Mouse (Mus musculus): ENCODE results near the gene Brap.

Brap gene

DNA sequence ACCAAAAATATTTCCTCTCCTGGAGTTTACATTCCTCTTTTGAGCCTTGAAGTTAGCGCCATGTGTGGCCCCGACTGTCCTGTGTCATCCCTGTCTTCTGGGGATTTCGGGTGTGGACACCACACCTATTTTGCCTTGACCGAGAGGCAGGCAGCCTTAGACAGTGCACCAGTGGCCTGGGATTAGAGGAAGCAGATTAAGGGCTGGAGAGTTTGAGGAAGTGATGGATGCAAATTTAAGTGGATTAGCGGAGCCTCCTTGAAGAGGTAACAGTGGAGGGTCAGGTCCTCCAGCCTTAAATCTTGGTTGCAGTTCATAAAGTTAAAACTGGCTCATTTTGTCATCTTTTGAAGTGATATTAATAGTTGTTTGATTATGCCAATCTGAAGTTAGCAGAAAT is 58.1 kb downstream of the Brap start:
- DNase-seq (ENCODE audit: low spot score): no peak

- no peak for DNase-seq (ENCODE audit: low spot score)
Measured at GRCm38 (mm10) chr5:121720888-121721585, 60.7 kb downstream of the Brap start.

- DNase-seq (ENCODE audit: low spot score): no peak
Measured at GRCm38 (mm10) chr5:121721841-121722240, 61.5 kb downstream of the Brap start.

DNA sequence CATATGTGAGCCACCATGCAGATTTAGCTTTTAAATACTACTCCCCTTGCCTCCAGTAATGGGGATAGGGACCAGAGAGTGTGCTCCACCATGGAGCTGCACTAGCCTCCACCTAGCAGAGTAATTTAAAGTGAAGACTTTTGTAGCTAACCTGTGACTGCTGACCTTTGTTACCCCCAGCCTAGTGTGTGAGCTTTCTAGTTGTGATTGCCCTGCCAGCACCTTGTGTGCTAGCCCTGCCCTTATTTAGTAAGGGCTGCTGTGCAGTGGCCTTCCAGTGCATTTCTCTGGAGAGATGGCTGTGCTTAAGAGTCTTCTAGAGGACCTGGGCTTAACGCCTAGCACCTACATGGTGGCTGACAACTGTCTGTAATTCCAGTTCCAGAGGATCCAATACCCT is 64.3 kb downstream of the Brap start:
- DNase-seq (ENCODE audit: low spot score): no peak

DNA sequence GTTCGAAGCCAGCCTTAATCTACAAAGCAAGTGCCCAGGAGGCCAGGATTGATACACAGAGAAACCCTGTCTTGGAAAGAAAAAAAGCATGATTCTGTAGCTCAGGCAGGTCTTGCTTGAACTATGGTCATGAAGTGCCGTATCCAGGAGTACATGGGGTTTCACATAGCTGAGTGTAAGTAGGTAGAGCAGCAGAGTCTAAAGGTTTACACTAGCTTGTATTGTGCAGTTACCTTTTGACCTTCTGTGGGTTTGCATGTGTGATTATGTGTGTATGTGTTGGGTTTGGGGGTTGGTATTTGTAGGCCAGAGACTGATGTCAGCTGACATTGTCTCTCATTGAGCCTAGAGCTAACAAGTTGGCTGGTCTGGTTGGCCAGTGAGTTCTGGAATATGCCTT is 69.7 kb downstream of the Brap start:
- DNase-seq (ENCODE audit: low spot score): no peak

- no peak for DNase-seq (ENCODE audit: low spot score)
Measured at GRCm38 (mm10) chr5:121736641-121737040, 76.3 kb downstream of the Brap start.
